Mouse (Mus musculus) erythroblast, embryonic 14.5 days (primary cell): ENCODE measurements around the gene Dlx1. TPM values are rescaled to one million over a fixed set of nuclear protein-coding genes. Genes with fewer than 3 reads are reported as not detected.

Source experiments
- H3K27me3 ChIP-seq: 2 replicates; pipeline ENCODE4 v1.6.1; 2012; ENCODE audit warnings: inconsistent platforms; ENCODE audit not compliant: control insufficient read depth
- H3K36me3 ChIP-seq: 2 replicates; pipeline ENCODE4 v1.6.1; 2012; ENCODE audit warnings: mild to moderate bottlenecking, inconsistent platforms; ENCODE audit not compliant: control insufficient read depth
- H3K4me1 ChIP-seq: 2 replicates; pipeline ENCODE4 v1.6.1; 2012; ENCODE audit warnings: inconsistent platforms; ENCODE audit not compliant: control insufficient read depth
- H3K4me3 ChIP-seq: replicated peaks from 2 replicates; pipeline ENCODE3; 2012; ENCODE audit warnings: moderate library complexity, mild to moderate bottlenecking, inconsistent platforms
- H3K9me3 ChIP-seq: 2 replicates; pipeline ENCODE4 v1.6.1; 2012; ENCODE audit warnings: low read length, inconsistent platforms, mixed read lengths; ENCODE audit not compliant: control insufficient read depth
- GATA1 ChIP-seq: IDR thresholded peaks from 2 replicates; pipeline ENCODE4 v1.6.1; 2012; ENCODE audit warnings: low read length, inconsistent platforms, mixed read lengths
- TAL1 ChIP-seq: IDR thresholded peaks from 3 replicates; pipeline ENCODE4 v1.6.1; 2012; ENCODE audit warnings: low read length, inconsistent platforms, mixed read lengths
- polyA plus RNA-seq: library from polyadenylated mRNA; stranded (reverse); fragments of >175 nt; gene quantifications from 2 replicates; pipeline ENCODE4 v1.2.3, GENCODE M21; 2012

Dlx1 gene
- polyA plus RNA-seq: 0.01 and 0.07 TPM in 2 replicates

- Histone ChIP-seq H3K4me1 (peaks cover 24% of the 10 kb centered on the region), H3K27me3 (peaks cover 99% of the 10 kb centered on the region)
- TF ChIP-seq GATA1 (no peak), TAL1 (no peak)
These were observed at the start of gene Dlx1 for GRCm38 (mm10) chr2:71528014-71528713. TSS of gene Dlx1 (plus strand) at chr2:71528113.

DNA sequence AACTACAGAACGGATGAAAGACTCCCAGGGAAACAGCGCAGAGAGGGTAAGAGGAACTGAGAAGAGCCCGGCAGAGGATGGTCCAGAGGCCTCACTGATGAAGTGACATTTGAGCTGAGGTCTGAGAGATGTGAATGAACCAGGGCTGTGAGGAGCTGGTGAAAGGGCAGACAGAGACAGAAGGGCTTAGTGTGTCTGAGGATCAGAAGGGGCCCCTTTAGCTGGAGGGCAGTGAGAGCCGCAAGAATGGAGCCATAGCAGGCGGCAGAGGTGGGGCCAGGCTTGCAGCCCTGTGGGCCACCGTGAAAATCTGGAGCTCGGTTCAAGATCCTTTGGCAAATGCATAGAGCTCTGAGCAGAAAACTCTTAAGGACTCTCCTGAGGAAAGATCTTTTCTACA, 48.0 kb upstream of the Dlx1 start:
- Histone ChIP-seq H3K27me3 (no peaks in the 10 kb centered on the region), H3K36me3 (peaks cover 19% of the 10 kb centered on the region), H3K4me3 (no peak overlapping the region), H3K9me3 (peaks cover 4% of the 10 kb centered on the region), H3K4me1 (peaks cover 13% of the 10 kb centered on the region)
- no peak for TF ChIP-seq TAL1

More at GRCm38 (mm10) chr2:71528014-71528713, at the start of gene Dlx1:
- Histone ChIP-seq H3K4me3 (peak within 1 kb of the TSS; percentile 57), H3K36me3 (no peaks in the 10 kb centered on the region), H3K9me3 (peaks cover 23% of the 10 kb centered on the region; the same call in 1 of the 2 replicates)

GRCm38 (mm10) chr2:71481825-71482224, 46.1 kb upstream of the Dlx1 start:
- TF ChIP-seq TAL1 (no peak), GATA1 (no peak)
- Histone ChIP-seq H3K4me3 (no peak overlapping the region), H3K36me3 (peaks cover 13% of the 10 kb centered on the region), H3K27me3 (no peaks in the 10 kb centered on the region), H3K4me1 (peaks cover 5% of the 10 kb centered on the region), H3K9me3 (peaks cover 4% of the 10 kb centered on the region)

- Histone ChIP-seq H3K27me3 (no peaks in the 10 kb centered on the region), H3K4me1 (peaks cover 5% of the 10 kb centered on the region), H3K4me3 (no peak overlapping the region), H3K9me3 (no peaks in the 10 kb centered on the region), H3K36me3 (peaks cover 4% of the 10 kb centered on the region; the same call in 1 of the 2 replicates)
- TF ChIP-seq GATA1: no peak
- TF ChIP-seq TAL1: no peak
These were observed 44.7 kb upstream of the Dlx1 start for GRCm38 (mm10) chr2:71483046-71483716.

GRCm38 (mm10) chr2:71483717-71484066, 44.2 kb upstream of the Dlx1 start:
- TF ChIP-seq GATA1 (no peak), TAL1 (no peak)
- peaks cover 5% of the 10 kb centered on the region for H3K4me1 ChIP-seq
- H3K4me3 ChIP-seq: no peak overlapping the region
- peaks cover 4% of the 10 kb centered on the region; the same call in 1 of the 2 replicates for H3K36me3 ChIP-seq
- H3K27me3 ChIP-seq: no peaks in the 10 kb centered on the region
- no peaks in the 10 kb centered on the region for H3K9me3 ChIP-seq

DNA sequence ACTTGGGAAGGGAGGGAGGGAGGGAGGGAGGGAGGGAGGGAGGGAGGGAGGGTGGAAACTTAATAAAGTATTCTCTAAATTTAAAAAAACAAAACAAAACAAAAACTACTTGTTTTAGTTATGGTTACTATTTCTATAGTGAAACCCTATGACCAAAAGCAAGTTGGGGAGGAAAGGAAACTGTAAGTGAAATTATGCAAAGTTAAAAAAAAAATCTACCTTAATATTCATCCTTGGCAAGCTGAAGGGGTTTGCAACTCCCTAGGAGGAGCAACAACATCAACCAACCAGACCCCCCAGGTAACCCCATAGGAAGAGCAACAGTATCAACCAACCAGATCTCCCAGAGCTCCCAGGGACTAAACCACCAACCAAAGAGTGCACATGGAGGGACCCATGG, 36.6 kb upstream of the Dlx1 start:
- Histone ChIP-seq H3K4me3 (no peak overlapping the region), H3K36me3 (no peaks in the 10 kb centered on the region; the same call in 1 of the 2 replicates), H3K27me3 (no peaks in the 10 kb centered on the region), H3K9me3 (no peaks in the 10 kb centered on the region), H3K4me1 (peaks cover 3% of the 10 kb centered on the region)
- TF ChIP-seq GATA1 (no peak), TAL1 (no peak)

- no peak overlapping the region for H3K4me3 ChIP-seq
- no peaks in the 10 kb centered on the region for H3K27me3 ChIP-seq
- H3K9me3 ChIP-seq: no peaks in the 10 kb centered on the region
- no peaks in the 10 kb centered on the region; the same call in 1 of the 2 replicates for H3K36me3 ChIP-seq
- no peak for TF ChIP-seq GATA1
- no peak for TF ChIP-seq TAL1
- peaks cover 3% of the 10 kb centered on the region for H3K4me1 ChIP-seq
These were observed 34.7 kb upstream of the Dlx1 start for GRCm38 (mm10) chr2:71493161-71493683.

DNA sequence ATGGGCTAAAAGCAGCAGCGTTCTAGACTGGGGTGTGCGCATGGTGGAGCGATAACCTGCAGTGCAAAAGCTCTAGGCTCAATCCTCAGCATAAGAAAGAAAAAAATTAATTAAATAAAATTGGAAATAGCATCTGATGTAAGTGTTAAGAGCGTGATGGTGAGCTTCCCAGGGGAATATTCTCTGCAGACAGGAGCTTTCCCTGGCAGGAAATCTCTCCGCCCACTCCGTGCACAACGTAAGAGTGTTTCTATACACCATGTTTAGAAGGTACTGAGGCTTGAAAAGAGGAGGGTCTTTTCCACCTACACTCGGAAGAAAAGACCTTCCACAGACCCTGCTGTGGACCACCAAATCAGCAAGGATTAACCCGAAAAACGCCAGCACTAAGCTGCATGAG, 33.4 kb upstream of the Dlx1 start:
- no peak overlapping the region for H3K4me3 ChIP-seq
- no peaks in the 10 kb centered on the region for H3K27me3 ChIP-seq
- TF ChIP-seq TAL1 (no peak), GATA1 (no peak)
- H3K9me3 ChIP-seq: no peaks in the 10 kb centered on the region
- peaks cover 3% of the 10 kb centered on the region; the same call in 1 of the 2 replicates for H3K4me1 ChIP-seq
- H3K36me3 ChIP-seq: no peaks in the 10 kb centered on the region; the same call in 1 of the 2 replicates

- Histone ChIP-seq H3K4me3 (no peak overlapping the region), H3K9me3 (no peaks in the 10 kb centered on the region), H3K4me1 (peaks cover 3% of the 10 kb centered on the region; the same call in 1 of the 2 replicates), H3K36me3 (no peaks in the 10 kb centered on the region), H3K27me3 (no peaks in the 10 kb centered on the region)
- TF ChIP-seq TAL1: no peak
- no peak for TF ChIP-seq GATA1
These were observed 32.9 kb upstream of the Dlx1 start for GRCm38 (mm10) chr2:71494971-71495370.
